Mouse (Mus musculus) ES-Bruce4 (cell line): ENCODE data around the gene Aff3. TPM values are rescaled to one million over a fixed set of nuclear protein-coding genes. Genes with fewer than 3 reads are reported as not detected.

Experiments
- H3K27ac ChIP-seq: 2 replicates; pipeline ENCODE4 v1.5.1; 2012; ENCODE audit warnings: low read length, inconsistent platforms; ENCODE audit not compliant: insufficient read depth
- H3K27me3 ChIP-seq: 2 replicates; pipeline ENCODE4 v1.6.1; 2012; ENCODE audit warnings: mild to moderate bottlenecking, low read length, inconsistent platforms; ENCODE audit not compliant: control insufficient read depth, poor library complexity, insufficient read depth, severe bottlenecking
- H3K36me3 ChIP-seq: 2 replicates; pipeline ENCODE4 v1.6.1; 2012; ENCODE audit warnings: inconsistent platforms, mild to moderate bottlenecking, low read length, moderate library complexity; ENCODE audit not compliant: control insufficient read depth, poor library complexity, insufficient read depth, severe bottlenecking
- H3K4me1 ChIP-seq: one replicate; pipeline ENCODE4 v1.8.1; 2011; ENCODE audit warnings: low read length; ENCODE audit not compliant: control insufficient read depth, insufficient read depth
- H3K4me3 ChIP-seq: 2 replicates; pipeline ENCODE4 v1.5.1; 2011; ENCODE audit warnings: low read depth, mild to moderate bottlenecking, low read length
- H3K9ac ChIP-seq: 2 replicates; pipeline ENCODE4 v1.6.1; 2012; ENCODE audit warnings: low read depth, mild to moderate bottlenecking, inconsistent platforms; ENCODE audit not compliant: poor library complexity, severe bottlenecking
- H3K9me3 ChIP-seq: replicated peaks from 2 replicates; pipeline ENCODE4 v1.6.1; 2012; ENCODE audit warnings: mild to moderate bottlenecking, low read length, inconsistent platforms; ENCODE audit not compliant: control insufficient read depth, poor library complexity, insufficient read depth, severe bottlenecking
- CTCF ChIP-seq: IDR thresholded peaks from one replicate; pipeline ENCODE4 v1.8.1; 2011; ENCODE audit warnings: low read depth, low read length
- EP300 ChIP-seq: IDR thresholded peaks from 2 replicates; pipeline ENCODE4 v1.6.1; 2011; ENCODE audit warnings: low read depth, low read length; ENCODE audit not compliant: insufficient read depth
- POLR2A ChIP-seq: IDR thresholded peaks from one replicate; pipeline ENCODE4 v1.8.1; 2011; ENCODE audit warnings: low read length; ENCODE audit not compliant: insufficient read depth
- polyA plus RNA-seq: library from polyadenylated mRNA; stranded (reverse); fragments of >200 nt; gene quantifications from 2 replicates; pipeline ENCODE4 v1.2.4, GENCODE M21; 2011; ENCODE audit warnings: low read depth; ENCODE audit not compliant: missing spikeins, insufficient read depth, insufficient read length

Aff3 gene
- polyA plus RNA-seq, 1 experiment, result 9.2 TPM

DNA sequence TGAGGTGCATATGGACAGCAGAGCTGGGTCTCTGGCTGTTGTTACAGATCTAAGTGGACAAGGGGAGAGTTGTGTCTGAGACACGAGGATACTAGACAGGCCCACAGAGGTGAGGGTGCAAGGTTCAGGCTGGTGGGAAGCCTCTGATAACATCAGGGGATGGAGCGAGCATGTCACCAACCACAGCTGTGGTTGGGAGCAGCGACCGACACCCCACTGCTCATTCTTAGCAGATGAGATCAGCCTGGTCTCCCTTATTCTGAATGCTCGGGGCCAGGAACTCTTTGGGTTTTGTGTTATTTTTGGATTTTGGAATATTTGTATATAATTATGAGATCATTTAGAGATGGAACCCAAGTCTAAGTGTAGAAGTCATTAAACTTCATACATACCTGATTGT is 452.4 kb downstream of the Aff3 start:
- Histone ChIP-seq H3K4me1 (no peaks in the 10 kb centered on the region), H3K9me3 (no peaks in the 10 kb centered on the region), H3K27ac (no peak overlapping the region), H3K9ac (no peak overlapping the region), H3K27me3 (no peaks in the 10 kb centered on the region), H3K4me3 (no peak overlapping the region), H3K36me3 (no peaks in the 10 kb centered on the region)
- TF ChIP-seq CTCF, result no peak
- no peak for TF ChIP-seq EP300
- no peak for TF ChIP-seq POLR2A

DNA sequence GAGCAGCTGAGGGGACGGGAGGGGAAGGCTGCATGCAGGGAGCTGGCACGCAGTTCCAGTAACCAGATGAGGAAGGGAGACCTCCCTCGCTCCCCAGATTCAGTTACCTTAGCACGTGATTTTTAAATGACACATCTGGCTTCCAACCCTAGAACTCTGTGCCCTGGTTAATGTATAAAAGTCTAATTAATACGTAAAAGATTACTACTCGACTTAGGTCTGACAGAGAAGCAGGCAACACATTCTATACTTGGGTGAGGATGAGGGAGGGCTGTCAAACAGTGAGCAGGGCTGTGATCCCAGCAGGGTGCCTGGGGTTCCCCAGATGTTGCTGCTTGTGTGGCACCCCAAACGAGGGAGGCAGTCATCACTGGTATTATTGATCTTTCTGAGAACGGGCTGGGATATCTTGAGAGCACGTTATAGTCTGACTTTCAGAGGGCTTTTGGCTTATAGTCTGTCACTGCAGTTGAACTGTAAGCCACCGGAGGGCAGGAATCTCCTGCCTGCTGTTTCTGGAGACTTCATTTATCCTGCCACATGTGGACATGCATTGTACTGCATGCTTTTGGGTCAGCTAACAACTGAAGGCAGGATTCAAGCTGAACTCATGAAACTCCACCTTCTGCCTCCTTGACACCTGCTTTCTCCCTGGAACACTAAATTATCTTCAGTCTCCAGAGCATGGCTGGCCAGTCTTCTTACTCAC is 462.1 kb downstream of the Aff3 start:
- TF ChIP-seq CTCF (peak; percentile 40), POLR2A (no peak)
- no peak overlapping the region for H3K27ac ChIP-seq
- no peak overlapping the region for H3K9ac ChIP-seq
- H3K36me3 ChIP-seq, result no peaks in the 10 kb centered on the region
- no peaks in the 10 kb centered on the region for H3K4me1 ChIP-seq
- no peaks in the 10 kb centered on the region for H3K9me3 ChIP-seq
- no peaks in the 10 kb centered on the region for H3K27me3 ChIP-seq
- H3K4me3 ChIP-seq, result no peak overlapping the region

DNA sequence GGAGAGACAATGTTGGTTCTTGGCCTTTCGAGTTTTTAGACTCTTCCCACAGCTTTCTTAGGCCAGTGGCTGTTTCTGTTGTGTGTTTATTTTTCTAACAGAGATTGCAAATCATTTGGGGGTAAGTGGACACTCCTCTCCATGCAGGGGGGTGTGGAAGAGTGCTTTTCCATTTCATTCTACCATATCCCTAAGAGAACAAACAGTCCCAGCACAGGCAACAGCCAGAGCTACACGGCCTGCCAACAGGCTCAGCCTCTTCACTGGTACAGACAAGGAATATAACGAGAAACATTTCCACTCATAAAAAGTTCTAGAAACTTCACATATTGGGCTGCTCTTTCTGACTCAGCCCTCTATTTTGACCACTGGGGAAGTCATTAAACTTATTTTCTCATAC is 463.0 kb downstream of the Aff3 start:
- no peak overlapping the region for H3K9ac ChIP-seq
- no peaks in the 10 kb centered on the region for H3K27me3 ChIP-seq
- no peaks in the 10 kb centered on the region for H3K36me3 ChIP-seq
- TF ChIP-seq CTCF (no peak), EP300 (no peak), POLR2A (no peak)
- no peak overlapping the region for H3K27ac ChIP-seq
- H3K4me1 ChIP-seq, result no peaks in the 10 kb centered on the region
- H3K9me3 ChIP-seq, result no peaks in the 10 kb centered on the region
- no peak overlapping the region for H3K4me3 ChIP-seq

DNA sequence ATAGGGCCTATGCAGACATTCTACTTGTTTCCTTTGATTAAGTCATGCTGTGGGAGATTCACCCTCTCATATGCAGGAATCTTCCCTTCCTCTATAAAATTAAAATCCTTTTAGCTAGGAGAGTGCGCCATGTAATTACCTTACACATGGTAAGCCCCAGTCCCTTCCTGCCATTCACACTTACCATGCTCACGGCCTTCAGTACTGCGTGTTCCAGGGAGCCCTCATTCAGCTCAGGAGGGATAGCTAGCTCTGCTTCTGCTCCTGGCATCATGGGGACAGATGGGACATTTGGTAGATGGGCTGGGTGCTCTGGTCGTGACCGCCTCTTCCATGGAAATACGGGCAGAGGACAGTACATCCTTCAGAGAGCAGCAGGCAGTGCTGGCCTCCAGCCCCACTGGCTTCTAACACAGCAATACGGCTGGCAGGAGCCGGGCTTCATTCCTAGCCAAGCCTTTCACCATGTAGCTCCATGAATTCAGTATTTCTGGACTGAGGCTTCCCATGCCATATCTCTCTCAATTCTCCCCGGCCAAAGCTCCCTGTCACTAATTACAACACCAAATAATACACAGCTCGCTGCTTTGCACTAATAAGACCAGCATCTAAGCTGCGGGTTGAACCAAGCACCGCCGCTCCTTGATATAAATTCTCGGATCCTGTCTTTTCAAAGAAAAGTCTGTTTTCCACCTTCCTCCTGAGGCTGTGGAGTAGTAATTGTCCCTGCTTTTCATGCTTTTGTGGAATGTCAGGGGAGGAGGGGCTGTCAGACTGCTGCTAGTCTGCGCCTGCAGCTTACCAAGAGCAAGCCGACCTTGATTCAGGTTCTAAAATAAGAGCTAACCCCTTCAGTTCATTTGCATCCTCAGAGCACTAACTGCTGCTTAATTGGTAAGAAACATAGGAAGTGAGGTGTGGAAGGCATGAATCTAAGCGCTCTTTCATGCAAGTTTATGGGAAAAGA is 464.8 kb downstream of the Aff3 start:
- Histone ChIP-seq H3K9ac (no peak overlapping the region), H3K4me1 (no peaks in the 10 kb centered on the region), H3K36me3 (no peaks in the 10 kb centered on the region), H3K9me3 (no peaks in the 10 kb centered on the region), H3K27me3 (no peaks in the 10 kb centered on the region), H3K27ac (no peak overlapping the region), H3K4me3 (no peak overlapping the region)
- TF ChIP-seq CTCF (no peak), POLR2A (no peak), EP300 (no peak)

DNA sequence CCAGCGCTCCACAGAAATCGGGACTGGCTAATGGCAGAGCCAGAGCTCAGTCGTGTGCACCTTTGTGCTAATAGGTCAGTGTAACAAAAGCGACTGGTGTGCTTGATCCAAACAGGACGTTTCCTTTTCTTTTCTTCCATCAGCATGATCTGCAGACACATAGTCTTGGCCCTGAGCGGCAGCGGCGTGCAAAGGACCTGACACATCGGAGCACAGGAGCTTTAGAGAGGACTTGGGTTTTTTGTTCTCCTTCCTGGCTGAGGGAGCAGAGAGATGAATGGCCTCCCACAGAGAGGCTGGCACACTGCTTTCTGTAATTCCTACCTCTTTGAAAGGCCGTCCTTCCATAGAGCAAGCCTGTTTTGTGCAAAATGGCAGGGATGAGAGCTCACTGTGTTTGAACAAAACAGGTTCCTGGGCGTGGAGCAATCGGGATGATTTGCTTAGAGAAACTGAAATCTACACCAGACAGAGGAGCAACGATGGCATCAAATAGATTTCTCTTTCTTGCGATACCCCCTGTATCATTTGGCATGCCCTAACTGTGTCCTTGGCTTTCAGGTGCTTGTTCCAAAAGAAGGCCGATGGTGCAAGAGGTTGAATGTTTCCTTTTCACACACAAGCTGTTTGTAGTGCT is 466.2 kb downstream of the Aff3 start:
- no peaks in the 10 kb centered on the region for H3K27me3 ChIP-seq
- H3K27ac ChIP-seq, result no peak overlapping the region
- H3K4me3 ChIP-seq, result no peak overlapping the region
- no peaks in the 10 kb centered on the region for H3K9me3 ChIP-seq
- H3K36me3 ChIP-seq, result no peaks in the 10 kb centered on the region
- H3K4me1 ChIP-seq, result no peaks in the 10 kb centered on the region
- no peak overlapping the region for H3K9ac ChIP-seq
- no peak for TF ChIP-seq EP300
- TF ChIP-seq POLR2A, result no peak
- no peak for TF ChIP-seq CTCF
